In genomic region chr15:8168591-8169265, GRCm38 (mm10) we compare ENCODE assay signal across 8 mouse cellular contexts. TPM values are rescaled to one million over a fixed set of nuclear protein-coding genes. Genes with fewer than 3 reads are reported as not detected.
DNase-seq lines count a peak whose midpoint lies in the region; TF ChIP-seq lines count a peak whose summit lies in the region.

Gene Cplane1, plus strand, starts transcription at chr15:8169106.

- no peaks in the 10 kb centered on the region for H3K36me3 ChIP-seq in megakaryocyte, embryonic 14.5 days (replicated peaks; ENCODE audit: low read length)

- peaks cover 9% of the 10 kb centered on the region for H3K4me1 ChIP-seq in megakaryocyte, embryonic 14.5 days

- peak; percentile 84 for DNase-seq in WW6 (ENCODE audit: low read depth, low spot score)
- DNase-seq in cerebellum, postnatal 4 days (ENCODE audit: low spot score in 2 of 2) = peak; percentile 87 to 93
- DNase-seq in gastrocnemius, adult 2 months = peak; percentile 97
- DNase-seq in hindlimb bud, embryonic 11.5 days (ENCODE audit: extremely low spot score, low read depth, low spot score) = peak; percentile 69
- DNase-seq in left cerebral cortex, adult 8-10 months (ENCODE audit: low spot score in 2 of 2) = peak; percentile 90 to 91
- peak; percentile 94 to 96 for DNase-seq in right cerebral cortex, postnatal 10 days (ENCODE audit: low spot score in 2 of 2)
- peak; percentile 96 for DNase-seq in urinary bladder, postnatal 25 days (ENCODE audit: low spot score)

- no peaks in the 10 kb centered on the region for H3K9me3 ChIP-seq in megakaryocyte, embryonic 14.5 days

- H3K4me3 ChIP-seq in gastrocnemius, adult 2 months = peak within 1 kb of the TSS; percentile 99
- H3K4me3 ChIP-seq in megakaryocyte, embryonic 14.5 days (replicated peaks) = peak within 1 kb of the TSS; percentile 91

- H3K27ac ChIP-seq in gastrocnemius, adult 2 months = peak within 1 kb of the TSS; percentile 87

- no peak for TF ChIP-seq CTCF in gastrocnemius, adult 2 months (IDR thresholded peaks at IDR 0.05)

- intact Hi-C loops in gastrocnemius, adult 2 months (cut with DNase I) = no loop called here

- H3K27me3 ChIP-seq in megakaryocyte, embryonic 14.5 days (replicated peaks) = peaks cover 2% of the 10 kb centered on the region

RNA-seq across cellular contexts. Expression of gene Cplane1, which starts in this region (rescaled TPM):
- 1 to 10 TPM; 3.1 to 3.4 TPM for total RNA-seq in gastrocnemius, adult 2 months (2021)
- 10 to 100 TPM; 30.3 to 33.9 (median 31.4) TPM for total RNA-seq in left cerebral cortex, adult 8-10 months (2022)
- polyA plus RNA-seq in megakaryocyte, embryonic 14.5 days (2012; ENCODE audit: insufficient read depth, low replicate concordance) = 0.37 and 0.40 TPM in 2 replicates

Comparison
In these comparisons a context has a peak if more than half of its experiments do, and no peak if none do; other contexts are left out.
1. Peak in every context shown above with its lines: DNase-seq, H3K4me3 ChIP-seq and H3K27ac ChIP-seq.
2. RNA of gene Cplane1 (total RNA-seq): 30.3 to 33.9 TPM in left cerebral cortex, adult 8-10 months; 3.1 to 3.4 TPM in gastrocnemius, adult 2 months; every median in the first group is over 4 times any median in the second.